Mouse (Mus musculus) liver, adult 2 months (tissue): Measurements from ENCODE around the gene Slco2a1. TPM values are rescaled to one million over a fixed set of nuclear protein-coding genes. Genes with fewer than 3 reads are reported as not detected.
A peak's percentile ranks its signal among the peaks of the same experiment; 100 is the strongest.

Experiments used
- DNase-seq: peaks from one replicate; pipeline ENCODE4 v3.0.0-alpha.2; 2011; ENCODE audit warnings: low read depth, low spot score; ENCODE audit errors: extremely low read depth
- H3K27ac ChIP-seq: fragments of 200-500 bp; replicated peaks from 2 replicates; pipeline ENCODE4 v1.5.1; 2012; ENCODE audit warnings: low read depth, mild to moderate bottlenecking, control low read depth, inconsistent platforms, low read length; ENCODE audit not compliant: insufficient read depth
- H3K27me3 ChIP-seq: fragments of 200-500 bp; 2 replicates; pipeline ENCODE4 v1.6.1; 2012; ENCODE audit warnings: mild to moderate bottlenecking, moderate library complexity, low read length, inconsistent platforms; ENCODE audit not compliant: control insufficient read depth, insufficient read depth
- H3K36me3 ChIP-seq: fragments of 200-500 bp; 2 replicates; pipeline ENCODE4 v1.6.1; 2012; ENCODE audit warnings: low read length, inconsistent platforms; ENCODE audit not compliant: control insufficient read depth, insufficient read depth
- H3K4me1 ChIP-seq: fragments of 200-500 bp; 2 replicates; pipeline ENCODE4 v1.6.1; 2011; ENCODE audit warnings: low read length; ENCODE audit not compliant: control insufficient read depth, insufficient read depth
- H3K4me3 ChIP-seq: fragments of 200-500 bp; 2 replicates; pipeline ENCODE4 v1.5.1; 2011; ENCODE audit warnings: low read depth, mild to moderate bottlenecking, control low read depth, low read length, moderate library complexity; ENCODE audit not compliant: insufficient read depth
- H3K79me2 ChIP-seq: fragments of 200-500 bp; 2 replicates; pipeline ENCODE4 v1.6.1; 2012; ENCODE audit warnings: inconsistent platforms, mild to moderate bottlenecking, low read length, moderate library complexity; ENCODE audit not compliant: control insufficient read depth, insufficient read depth
- H3K9ac ChIP-seq: fragments of 200-500 bp; 2 replicates; pipeline ENCODE4 v1.6.1; 2012; ENCODE audit warnings: low read depth, mild to moderate bottlenecking, control low read depth, inconsistent platforms, low read length
- CTCF ChIP-seq: fragments of 200-500 bp; IDR thresholded peaks from 2 replicates; pipeline ENCODE4 v1.5.1; 2011; ENCODE audit warnings: low read depth, low read length, control low read depth
- POLR2A ChIP-seq: fragments of 200-500 bp; IDR thresholded peaks from 2 replicates; pipeline ENCODE4 v1.6.1; 2011; ENCODE audit warnings: low read length, control low read depth; ENCODE audit not compliant: insufficient read depth; ENCODE audit errors: extremely low read depth
- WGBS: fragments of 180-500 bp; shearing (Covaris S2); methylation state at CpG from one replicate; pipeline ENCODE4 v1.1.7; 2018; 5-methylcytosine and 5-hydroxymethylcytosine counted together
- polyA plus RNA-seq: library from polyadenylated mRNA; depleted of rRNA; stranded (reverse); fragments of >200 nt; gene quantifications from 2 replicates; pipeline ENCODE4 v1.2.3, GENCODE M21; 2012
- total RNA-seq: library from RNA; depleted of rRNA; stranded (reverse); fragments of >200 nt; gene quantifications from 2 replicates; pipeline ENCODE4 v1.2.3, GENCODE M21; 2014

The Slco2a1 gene
- total and polyA plus RNA-seq, 2 experiments = 8.9 to 55.5 TPM

GRCm38 (mm10) chr9:102955866-102956265 lies 32.6 kb upstream of the Slco2a1 start:
- no peak for TF ChIP-seq CTCF
- no peak for TF ChIP-seq POLR2A
- H3K27ac ChIP-seq = no peak overlapping the region
- no peaks in the 10 kb centered on the region for H3K36me3 ChIP-seq
- no peaks in the 10 kb centered on the region for H3K4me1 ChIP-seq
- DNase-seq = no peak
- no peak overlapping the region for H3K9ac ChIP-seq
- WGBS = 92% methylated on average over 3 of the region's 3 CpGs
- H3K27me3 ChIP-seq = no peaks in the 10 kb centered on the region
- H3K4me3 ChIP-seq = no peak overlapping the region
- H3K79me2 ChIP-seq = no peaks in the 10 kb centered on the region

DNA sequence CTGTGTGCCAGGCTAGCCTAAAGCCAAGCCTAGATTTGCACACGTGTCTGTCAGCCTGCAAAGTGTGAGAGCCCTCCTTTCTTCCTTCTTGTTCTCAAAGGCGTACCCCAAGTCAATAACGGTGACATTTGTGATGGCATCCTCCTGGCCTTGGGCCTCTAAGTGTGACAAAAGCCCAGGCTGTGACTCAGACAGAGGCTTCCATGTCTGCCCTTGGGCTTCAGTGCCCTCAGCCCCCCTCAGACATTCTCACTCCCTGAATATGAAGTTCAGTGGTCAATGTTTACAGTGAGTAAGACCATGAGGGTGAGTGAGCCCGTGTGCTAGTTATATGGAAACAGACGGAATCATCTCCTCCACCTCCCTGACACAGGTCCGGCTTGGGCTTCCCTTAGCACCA lies 29.8 kb upstream of the Slco2a1 start:
- H3K79me2 ChIP-seq = no peaks in the 10 kb centered on the region
- H3K9ac ChIP-seq = no peak overlapping the region
- no peak for DNase-seq
- no peaks in the 10 kb centered on the region for H3K36me3 ChIP-seq
- TF ChIP-seq CTCF (no peak), POLR2A (no peak)
- H3K27ac ChIP-seq = no peak overlapping the region
- no peaks in the 10 kb centered on the region for H3K27me3 ChIP-seq
- no peak overlapping the region for H3K4me3 ChIP-seq
- H3K4me1 ChIP-seq = no peaks in the 10 kb centered on the region
- 87% methylated on average over 6 of the region's 6 CpGs for WGBS

- no peak overlapping the region for H3K27ac ChIP-seq
- TF ChIP-seq POLR2A (no peak), CTCF (no peak)
- H3K36me3 ChIP-seq = no peaks in the 10 kb centered on the region
- H3K79me2 ChIP-seq = no peaks in the 10 kb centered on the region
- 71% methylated on average over 8 of the region's 8 CpGs for WGBS
- DNase-seq = no peak
- no peaks in the 10 kb centered on the region for H3K27me3 ChIP-seq
- no peak overlapping the region for H3K9ac ChIP-seq
- no peak overlapping the region for H3K4me3 ChIP-seq
- no peaks in the 10 kb centered on the region for H3K4me1 ChIP-seq
Observed at GRCm38 (mm10) chr9:102961356-102962092, 27.0 kb upstream of the Slco2a1 start.

- H3K27me3 ChIP-seq = no peaks in the 10 kb centered on the region
- 94% methylated on average over 10 of the region's 10 CpGs for WGBS
- TF ChIP-seq POLR2A (no peak), CTCF (no peak)
Observed at GRCm38 (mm10) chr9:102962093-102962788, 26.3 kb upstream of the Slco2a1 start.

GRCm38 (mm10) chr9:102963321-102963720 lies 25.2 kb upstream of the Slco2a1 start:
- Histone ChIP-seq H3K36me3 (no peaks in the 10 kb centered on the region), H3K9ac (no peak overlapping the region), H3K79me2 (no peaks in the 10 kb centered on the region), H3K27me3 (no peaks in the 10 kb centered on the region), H3K4me1 (no peaks in the 10 kb centered on the region), H3K4me3 (no peak overlapping the region), H3K27ac (no peak overlapping the region)
- no peak for DNase-seq
- TF ChIP-seq CTCF (no peak), POLR2A (no peak)
- WGBS = 89% methylated on average over 7 of the region's 7 CpGs

More at GRCm38 (mm10) chr9:102962093-102962788, 26.3 kb upstream of the Slco2a1 start:
- H3K4me3 ChIP-seq = no peak overlapping the region
- no peak for DNase-seq
- no peaks in the 10 kb centered on the region for H3K36me3 ChIP-seq
- no peaks in the 10 kb centered on the region for H3K79me2 ChIP-seq
- H3K27ac ChIP-seq = no peak overlapping the region
- H3K4me1 ChIP-seq = no peaks in the 10 kb centered on the region
- no peak overlapping the region for H3K9ac ChIP-seq

GRCm38 (mm10) chr9:102964644-102965043 lies 23.9 kb upstream of the Slco2a1 start:
- 53% methylated on average over 9 of the region's 9 CpGs for WGBS
- no peak overlapping the region for H3K27ac ChIP-seq
- no peaks in the 10 kb centered on the region for H3K4me1 ChIP-seq
- no peaks in the 10 kb centered on the region for H3K36me3 ChIP-seq
- H3K9ac ChIP-seq = no peak overlapping the region
- no peaks in the 10 kb centered on the region for H3K79me2 ChIP-seq
- DNase-seq = peak; percentile 58
- H3K4me3 ChIP-seq = no peak overlapping the region
- no peak for TF ChIP-seq CTCF
- TF ChIP-seq POLR2A = no peak
- no peaks in the 10 kb centered on the region for H3K27me3 ChIP-seq
